Mouse (Mus musculus) hindbrain, postnatal 0 days (tissue): ENCODE measurements at regions not wholly inside any gene's neighbourhood (a gene's known extent, or its start where the extent isn't known, plus 50 kb on each side); places are given as distances from the start of the nearest gene placed in this dataset.

ENCODE experiments used
- ATAC-seq: fragments of 200-750 bp; cut with Nextera tagmentation; 2 replicates; pipeline ENCODE4 v1.8.0; 2017; ENCODE audit warnings: mild to moderate bottlenecking, moderate TSS enrichment, moderate library complexity
- DNase-seq: peaks from one replicate; pipeline ENCODE4 v3.0.0-alpha.2; 2015; ENCODE audit warnings: low spot score
- H3K27ac ChIP-seq: fragments of 300-500 bp; sonication (generic); 2 replicates; pipeline ENCODE4 v1.5.1; 2014; ENCODE audit warnings: mild to moderate bottlenecking
- H3K27me3 ChIP-seq: fragments of 300-500 bp; sonication (generic); 2 replicates; pipeline ENCODE4 v1.6.1; 2014; ENCODE audit warnings: low read length, mixed read lengths; ENCODE audit not compliant: insufficient read depth
- H3K36me3 ChIP-seq: fragments of 300-500 bp; sonication (generic); 2 replicates; pipeline ENCODE4 v1.6.1; 2014; ENCODE audit warnings: low read length, mixed read lengths; ENCODE audit not compliant: insufficient read depth
- H3K4me1 ChIP-seq: fragments of 300-500 bp; sonication (generic); 2 replicates; pipeline ENCODE4 v1.6.1; 2014; ENCODE audit warnings: antibody characterized with exemption, low read length, mixed read lengths; ENCODE audit not compliant: insufficient read depth
- H3K4me2 ChIP-seq: fragments of 300-500 bp; sonication (generic); 2 replicates; pipeline ENCODE4 v1.6.1; 2014; ENCODE audit warnings: low read depth, mild to moderate bottlenecking, low read length, moderate library complexity, mixed read lengths
- H3K4me3 ChIP-seq: fragments of 300-500 bp; sonication (generic); 2 replicates; pipeline ENCODE4 v1.5.1; 2014; ENCODE audit warnings: low read length
- H3K9ac ChIP-seq: fragments of 300-500 bp; sonication (generic); replicated peaks from 2 replicates; pipeline ENCODE4 v1.6.1; 2014; ENCODE audit warnings: mild to moderate bottlenecking, low read length, moderate library complexity, mixed read lengths
- H3K9me3 ChIP-seq: fragments of 300-500 bp; sonication (generic); 2 replicates; pipeline ENCODE4 v1.6.1; 2016; ENCODE audit warnings: low read length, mixed read lengths
- CTCF ChIP-seq: IDR thresholded peaks from 2 replicates; pipeline ENCODE4 v1.5.1; 2016; ENCODE audit warnings: antibody characterized with exemption, control low read depth, low read depth
- WGBS: fragments of 180-500 bp; shearing (Covaris S2); extraction: QIAGEN DNeasy Blood & Tissue Kit; methylation state at CpG from one replicate; pipeline ENCODE4 v1.1.7; 2014; 5-methylcytosine and 5-hydroxymethylcytosine counted together

GRCm38 (mm10) chr11:20958233-20958632 lies 127.4 kb upstream of the Lgalsl start:
- DNase-seq (no peak), ATAC-seq (no peak)
- H3K4me3 ChIP-seq, result no peak overlapping the region
- H3K27ac ChIP-seq, result no peak overlapping the region
- 33% methylated on average over 5 of the region's 5 CpGs for WGBS
- H3K9me3 ChIP-seq, result no peaks in the 10 kb centered on the region
- no peaks in the 10 kb centered on the region for H3K4me1 ChIP-seq
- no peaks in the 10 kb centered on the region for H3K36me3 ChIP-seq
- TF ChIP-seq CTCF, result no peak
- no peak overlapping the region for H3K9ac ChIP-seq
- H3K4me2 ChIP-seq, result no peak overlapping the region
- H3K27me3 ChIP-seq, result no peaks in the 10 kb centered on the region

GRCm38 (mm10) chr11:20960066-20960465 lies 129.2 kb upstream of the Lgalsl start:
- Histone ChIP-seq H3K27me3 (no peaks in the 10 kb centered on the region), H3K9ac (no peak overlapping the region), H3K4me3 (no peak overlapping the region), H3K36me3 (no peaks in the 10 kb centered on the region), H3K4me2 (no peak overlapping the region), H3K27ac (no peak overlapping the region), H3K9me3 (no peaks in the 10 kb centered on the region), H3K4me1 (no peaks in the 10 kb centered on the region)
- TF ChIP-seq CTCF, result no peak
- 42% methylated on average over 2 of the region's 2 CpGs for WGBS
- ATAC-seq, result no peak
- DNase-seq, result no peak

DNA sequence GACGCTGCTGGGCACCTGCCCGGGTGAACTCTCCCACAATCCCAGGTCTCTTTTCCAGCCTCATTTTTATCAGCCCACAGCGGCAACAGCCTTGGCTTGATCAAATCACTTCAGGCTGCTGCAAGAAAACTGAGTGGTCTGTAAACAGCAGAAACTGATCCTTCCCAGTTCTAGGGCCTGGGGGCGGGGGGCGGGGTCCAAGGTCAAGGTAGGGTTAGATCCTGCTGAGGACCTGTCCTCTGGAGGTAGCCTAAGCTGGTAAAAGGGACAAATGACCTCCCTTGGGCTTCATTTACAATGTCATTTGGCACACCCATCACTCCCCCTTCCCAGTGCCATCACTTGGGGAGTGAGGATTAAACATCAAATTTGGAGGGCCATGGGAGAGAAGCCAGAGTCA lies 129.9 kb upstream of the Lgalsl start:
- no peaks in the 10 kb centered on the region for H3K4me1 ChIP-seq
- no peaks in the 10 kb centered on the region for H3K9me3 ChIP-seq
- no peak for TF ChIP-seq CTCF
- no peak overlapping the region for H3K27ac ChIP-seq
- DNase-seq (no peak), ATAC-seq (no peak)
- H3K36me3 ChIP-seq, result no peaks in the 10 kb centered on the region
- no peak overlapping the region for H3K9ac ChIP-seq
- H3K4me2 ChIP-seq, result no peak overlapping the region
- no peaks in the 10 kb centered on the region for H3K27me3 ChIP-seq
- WGBS, result 67% methylated on average over 5 of the region's 5 CpGs
- H3K4me3 ChIP-seq, result no peak overlapping the region

DNA sequence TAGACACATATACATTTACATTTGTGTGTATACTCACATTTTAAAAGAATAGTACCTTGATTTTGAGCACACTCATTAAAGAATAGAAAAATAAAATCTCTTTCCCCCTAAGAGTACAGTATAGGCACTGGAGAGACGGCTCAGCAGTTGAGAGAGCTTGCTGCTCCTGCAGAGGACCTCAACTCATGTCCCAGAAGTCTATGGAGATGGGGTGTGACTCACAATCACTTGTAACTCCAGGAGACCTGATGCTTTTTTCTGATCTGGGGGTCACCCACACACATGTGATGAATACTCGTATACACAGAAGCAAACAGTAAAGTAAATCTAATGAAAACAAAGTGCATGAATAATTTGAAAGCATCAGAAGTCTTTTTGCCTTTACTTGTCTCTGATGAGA lies 129.5 kb upstream of the Peli1 start:
- DNase-seq (no peak), ATAC-seq (no peak)
- no peak overlapping the region for H3K27ac ChIP-seq
- H3K4me3 ChIP-seq, result no peak overlapping the region
- no peaks in the 10 kb centered on the region for H3K27me3 ChIP-seq
- 81% methylated on average over 2 of the region's 2 CpGs for WGBS
- TF ChIP-seq CTCF, result no peak
- H3K4me1 ChIP-seq, result no peaks in the 10 kb centered on the region
- no peak overlapping the region for H3K4me2 ChIP-seq
- no peak overlapping the region for H3K9ac ChIP-seq
- no peaks in the 10 kb centered on the region for H3K36me3 ChIP-seq
- no peaks in the 10 kb centered on the region for H3K9me3 ChIP-seq

GRCm38 (mm10) chr11:20965575-20966239 lies 125.4 kb upstream of the Peli1 start:
- H3K27me3 ChIP-seq, result no peaks in the 10 kb centered on the region
- H3K4me3 ChIP-seq, result no peak overlapping the region
- H3K27ac ChIP-seq, result no peak overlapping the region
- no peaks in the 10 kb centered on the region for H3K9me3 ChIP-seq
- H3K9ac ChIP-seq, result no peak overlapping the region
- ATAC-seq (no peak), DNase-seq (no peak)
- no peak for TF ChIP-seq CTCF
- no peaks in the 10 kb centered on the region for H3K36me3 ChIP-seq
- no peak overlapping the region for H3K4me2 ChIP-seq
- WGBS, result 54% methylated on average over 8 of the region's 8 CpGs
- H3K4me1 ChIP-seq, result no peaks in the 10 kb centered on the region

DNA sequence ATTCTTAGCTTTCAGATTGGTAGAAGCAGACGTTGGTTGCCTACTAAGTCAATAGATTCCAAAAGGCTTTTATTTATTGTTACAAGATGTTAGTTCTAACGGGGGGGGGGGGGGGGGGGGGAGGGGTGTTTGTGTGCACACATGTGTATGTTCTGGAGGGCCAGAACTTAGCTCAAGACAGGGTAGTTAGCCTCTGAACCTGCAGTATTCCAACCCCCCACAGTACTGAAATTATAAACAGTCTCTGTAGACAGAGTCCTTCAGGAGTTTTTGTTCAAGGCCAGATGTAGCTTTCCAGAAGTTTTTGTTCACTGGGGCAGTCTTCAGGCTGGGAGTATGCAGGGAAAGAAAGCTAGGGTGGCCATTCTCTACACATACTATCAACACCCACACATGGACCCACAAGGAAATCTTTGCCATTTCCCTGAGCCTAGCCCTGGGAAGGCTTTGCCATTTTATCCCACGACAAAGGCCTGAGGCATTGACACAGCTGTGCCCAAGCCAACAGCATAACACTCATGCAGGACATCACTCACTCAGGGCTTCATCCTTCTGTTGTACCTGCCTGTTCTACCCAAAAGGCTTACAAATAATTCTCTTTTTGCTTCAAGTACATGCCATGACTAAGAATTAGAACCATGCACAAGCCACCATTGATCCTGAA lies 123.6 kb upstream of the Peli1 start:
- DNase-seq, result no peak
- H3K9me3 ChIP-seq, result no peaks in the 10 kb centered on the region
- H3K4me1 ChIP-seq, result no peaks in the 10 kb centered on the region
- no peak overlapping the region for H3K4me3 ChIP-seq
- H3K27me3 ChIP-seq, result no peaks in the 10 kb centered on the region
- 31% methylated on average over 3 of the region's 3 CpGs for WGBS
- no peak overlapping the region for H3K9ac ChIP-seq
- no peak for ATAC-seq
- no peak overlapping the region for H3K4me2 ChIP-seq
- H3K27ac ChIP-seq, result no peak overlapping the region
- no peaks in the 10 kb centered on the region for H3K36me3 ChIP-seq
- TF ChIP-seq CTCF, result no peak

DNA sequence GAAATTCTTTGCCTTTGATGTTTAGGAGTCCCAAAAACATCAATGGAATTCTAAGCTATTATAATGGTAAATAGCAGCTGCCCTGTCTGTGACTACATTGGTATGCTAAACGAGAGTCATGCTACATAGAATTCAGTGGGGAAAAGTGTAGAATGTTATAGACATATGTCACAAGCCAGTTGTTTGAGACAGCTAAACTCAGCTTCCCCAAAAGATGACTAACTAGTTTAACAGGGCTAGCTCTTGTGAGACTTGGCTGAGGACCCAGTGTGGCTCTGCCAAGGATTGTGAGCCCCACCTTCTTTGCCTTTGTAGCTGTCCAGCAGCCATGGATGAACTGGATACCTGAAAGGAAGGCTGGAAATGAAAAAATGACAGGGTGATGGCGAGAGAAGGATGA lies 122.8 kb upstream of the Peli1 start:
- Histone ChIP-seq H3K4me3 (no peak overlapping the region), H3K4me1 (no peaks in the 10 kb centered on the region), H3K9me3 (no peaks in the 10 kb centered on the region), H3K36me3 (no peaks in the 10 kb centered on the region), H3K27me3 (no peaks in the 10 kb centered on the region), H3K27ac (no peak overlapping the region), H3K9ac (no peak overlapping the region), H3K4me2 (no peak overlapping the region)
- ATAC-seq, result no peak
- DNase-seq, result no peak
- WGBS, result 28% methylated on average over 2 of the region's 2 CpGs
- no peak for TF ChIP-seq CTCF
